Mouse (Mus musculus) liver, adult 2 months (tissue): ENCODE measurements around the gene Guca1a.

ENCODE experiments used
- CTCF ChIP-seq: fragments of 200-500 bp; IDR thresholded peaks from 2 replicates; pipeline ENCODE4 v1.5.1; 2011; ENCODE audit warnings: low read depth, low read length, control low read depth
- POLR2A ChIP-seq: fragments of 200-500 bp; IDR thresholded peaks from 2 replicates; pipeline ENCODE4 v1.6.1; 2011; ENCODE audit warnings: low read length, control low read depth; ENCODE audit not compliant: insufficient read depth; ENCODE audit errors: extremely low read depth

DNA sequence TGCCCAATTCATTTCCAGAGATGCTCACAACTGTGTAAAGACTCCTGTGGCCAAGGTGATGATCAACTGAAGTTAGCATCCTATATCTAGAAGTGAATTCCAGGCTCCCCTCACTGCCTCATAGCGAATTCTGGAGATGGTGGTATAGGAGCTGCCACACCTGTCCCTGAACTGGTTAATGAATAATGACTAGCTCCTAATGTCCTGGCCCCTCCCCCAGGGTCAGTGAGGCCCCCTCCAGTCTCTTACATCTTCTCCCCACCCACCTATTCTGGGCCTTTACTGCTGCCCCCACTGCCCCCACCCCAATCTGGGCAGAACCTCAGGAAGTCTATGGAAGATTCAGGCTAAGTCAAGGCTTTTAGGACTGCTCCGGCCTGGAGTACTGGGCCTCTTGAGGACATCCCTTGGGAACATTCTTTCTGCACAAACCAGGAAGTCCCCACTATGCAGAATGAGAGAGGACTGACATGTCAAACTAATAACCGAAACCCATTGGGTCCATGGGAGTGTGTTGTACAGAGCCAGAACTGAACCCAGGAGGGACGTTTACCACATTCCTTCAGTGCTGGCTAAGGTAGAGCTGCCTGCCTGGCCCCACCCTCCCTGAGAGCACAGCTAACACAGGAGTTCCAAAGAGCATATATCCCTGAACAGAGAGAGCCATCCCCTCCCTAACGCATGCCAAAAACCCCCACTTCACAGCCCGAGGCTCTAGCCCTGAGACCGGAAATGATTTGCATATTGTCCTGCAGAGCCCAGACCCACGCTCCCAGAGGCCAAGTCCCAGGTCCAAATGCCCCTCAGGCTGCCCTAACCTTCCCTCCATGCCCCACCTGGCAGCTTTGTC lies 48.4 kb upstream of the Guca1a start:
- TF ChIP-seq POLR2A (no peak), CTCF (no peak)
